Mouse (Mus musculus) embryo, embryonic 11 days (tissue): ENCODE measurements around the gene Xrcc6.

Source experiments
- DNase-seq: peaks from one replicate; pipeline ENCODE4 v3.0.0-alpha.2; 2015

The Xrcc6 gene

GRCm38 (mm10) chr15:82022535-82023088 is 35.0 kb downstream of the Xrcc6 start:
- no peak for DNase-seq

- DNase-seq = no peak
Observed at GRCm38 (mm10) chr15:82023965-82024635, 36.5 kb downstream of the Xrcc6 start.

DNA sequence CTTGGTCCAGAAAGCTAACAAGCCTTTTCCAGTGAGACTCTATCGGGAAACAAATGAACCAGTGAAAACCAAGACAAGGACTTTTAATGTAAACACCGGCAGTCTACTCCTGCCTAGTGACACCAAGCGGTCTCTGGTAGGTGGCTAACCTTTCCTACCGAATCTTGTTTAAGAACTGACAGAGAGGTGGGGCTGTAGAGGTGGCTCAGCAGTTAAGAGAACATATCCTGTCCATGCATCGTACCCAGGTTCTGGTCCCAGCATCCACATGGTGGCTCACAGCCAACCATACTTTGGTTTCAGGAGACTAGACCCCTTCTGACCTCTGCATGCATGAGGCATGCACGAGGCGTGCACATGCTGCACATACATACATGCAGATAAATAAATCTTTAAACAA is 39.6 kb downstream of the Xrcc6 start:
- no peak for DNase-seq

GRCm38 (mm10) chr15:82027726-82028125 is 40.1 kb downstream of the Xrcc6 start:
- DNase-seq = no peak

- no peak for DNase-seq
Observed at GRCm38 (mm10) chr15:82032386-82032785, 44.8 kb downstream of the Xrcc6 start.

DNA sequence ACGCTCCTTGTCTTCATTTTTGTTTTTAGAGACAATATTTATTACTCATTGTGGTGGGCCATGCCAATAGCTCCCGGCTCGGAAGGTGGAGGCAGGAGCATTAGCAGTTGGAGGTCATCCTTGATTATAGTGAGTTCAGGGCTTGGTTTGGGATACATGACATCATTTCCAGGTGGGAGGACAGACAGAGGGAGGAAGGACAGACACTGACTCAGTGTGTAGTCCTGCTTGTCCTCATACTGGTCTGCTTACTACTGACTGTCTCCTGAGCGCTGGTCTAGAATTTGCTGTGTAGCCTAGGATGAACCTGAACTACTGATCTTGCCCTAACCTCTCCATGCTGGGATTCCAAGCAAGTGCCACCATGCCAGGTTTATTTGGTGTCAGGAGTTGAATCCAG is 46.1 kb downstream of the Xrcc6 start, which contains the start of gene Desi1:
Gene Desi1 (minus strand): TSS at position 101 of the 400 bp plus-strand sequence.
- DNase-seq = no peak

DNA sequence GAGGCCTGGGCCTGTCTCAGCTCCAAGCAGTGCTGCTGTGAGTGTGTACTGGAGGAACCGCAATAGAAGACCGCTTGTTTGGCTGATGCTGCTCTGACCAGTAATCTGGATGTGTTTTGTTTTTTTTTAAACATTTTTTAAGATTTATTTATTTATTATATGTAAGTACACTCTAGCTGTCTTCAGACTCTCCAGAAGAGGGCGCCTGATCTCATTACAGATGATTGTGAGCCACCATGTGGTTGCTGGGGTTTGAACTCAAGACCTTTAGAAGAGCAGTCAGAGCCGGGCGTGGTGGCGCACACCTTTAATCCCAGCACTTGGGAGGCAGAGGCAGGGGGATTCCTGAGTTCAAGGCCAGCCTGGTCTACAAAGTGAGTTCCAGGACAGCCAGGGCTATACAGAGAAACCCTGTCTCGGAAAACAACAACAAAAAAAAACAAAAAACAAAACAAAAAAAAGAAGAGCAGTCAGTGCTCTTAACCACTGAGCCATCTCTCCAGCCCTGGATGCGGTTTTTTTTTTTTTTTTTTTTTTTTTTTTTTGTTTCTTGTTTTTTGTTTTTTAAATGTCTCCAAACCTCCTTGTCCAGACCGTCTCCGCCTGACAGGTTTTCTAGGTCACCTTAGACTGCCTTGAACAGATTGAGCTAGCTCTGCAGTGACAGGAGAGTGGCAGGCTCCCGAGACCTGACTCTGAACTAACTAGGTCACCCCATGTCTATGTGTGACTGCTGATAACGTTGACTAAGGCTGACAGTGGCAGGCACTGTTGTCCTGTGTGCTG is 48.5 kb downstream of the Xrcc6 start:
- peak; percentile 56 for DNase-seq

- peak; percentile 67 for DNase-seq
Observed at GRCm38 (mm10) chr15:82040650-82041049, 53.0 kb downstream of the Xrcc6 start.

DNA sequence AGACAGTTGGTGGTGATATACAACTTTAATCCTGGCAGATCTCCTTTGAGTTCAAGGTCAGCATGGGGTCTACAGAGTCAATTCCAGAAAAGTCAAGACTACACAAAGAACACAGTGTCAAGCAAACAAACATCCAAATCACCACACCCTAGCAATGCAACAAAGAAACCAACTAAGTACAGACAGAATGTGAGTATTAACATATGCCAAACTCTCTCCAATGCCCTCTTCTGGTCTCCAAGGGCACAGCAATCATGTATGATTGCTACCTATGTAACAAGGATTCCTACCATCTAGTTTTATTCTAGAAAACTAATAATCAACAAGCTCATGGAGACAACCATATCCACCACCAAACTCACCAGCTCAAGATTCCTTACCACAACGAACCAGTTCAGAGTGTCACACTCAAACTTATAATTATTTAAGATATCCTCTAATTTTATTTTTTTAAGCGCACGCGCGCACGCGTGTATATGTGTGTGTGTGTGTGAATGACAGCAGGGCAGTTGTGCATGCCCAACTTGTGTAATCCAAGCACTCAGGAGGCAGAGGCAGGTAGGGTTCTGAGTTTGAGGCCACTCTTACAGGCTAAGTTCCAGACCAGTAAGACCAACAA is 56.6 kb downstream of the Xrcc6 start:
- DNase-seq = no peak

DNA sequence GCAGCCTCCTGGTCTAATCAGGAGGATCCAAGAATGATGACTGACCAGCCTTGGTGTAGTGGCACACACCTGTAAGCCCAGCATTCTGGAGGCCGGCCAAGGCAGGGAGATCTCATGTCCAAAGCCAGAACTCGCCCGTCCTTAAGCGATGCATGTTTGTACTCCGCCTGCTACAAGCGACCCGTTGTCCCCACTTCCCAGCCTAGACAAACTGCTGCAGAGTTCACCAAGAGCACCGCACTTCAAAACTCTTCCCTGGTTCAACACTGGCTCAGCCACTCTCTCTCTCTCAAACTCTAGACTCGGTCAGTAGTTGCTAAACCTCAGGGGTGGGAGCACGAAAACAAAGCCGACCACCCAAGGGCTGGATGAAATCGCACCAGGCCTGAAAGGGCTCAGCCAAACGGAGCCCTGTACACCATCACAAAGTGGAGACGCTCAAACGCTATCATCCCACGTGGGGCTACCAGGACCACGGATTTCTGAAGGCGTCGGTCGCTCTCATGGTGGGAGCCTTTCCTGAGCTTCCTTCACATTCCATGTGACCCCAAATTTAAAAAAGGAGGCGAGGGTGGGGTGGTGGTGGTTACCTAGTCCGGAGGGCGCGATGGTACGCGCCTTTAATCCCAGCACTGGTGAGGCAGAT is 58.7 kb downstream of the Xrcc6 start:
- DNase-seq = peak; percentile 22

GRCm38 (mm10) chr15:82047080-82047883 is 59.6 kb downstream of the Xrcc6 start, which contains the start of gene Snu13:
Snu13 (minus strand) TSS chr15:82047598.
- peak; percentile 94 for DNase-seq

- no peak for DNase-seq
Observed at GRCm38 (mm10) chr15:82052544-82052943, 64.9 kb downstream of the Xrcc6 start.

DNA sequence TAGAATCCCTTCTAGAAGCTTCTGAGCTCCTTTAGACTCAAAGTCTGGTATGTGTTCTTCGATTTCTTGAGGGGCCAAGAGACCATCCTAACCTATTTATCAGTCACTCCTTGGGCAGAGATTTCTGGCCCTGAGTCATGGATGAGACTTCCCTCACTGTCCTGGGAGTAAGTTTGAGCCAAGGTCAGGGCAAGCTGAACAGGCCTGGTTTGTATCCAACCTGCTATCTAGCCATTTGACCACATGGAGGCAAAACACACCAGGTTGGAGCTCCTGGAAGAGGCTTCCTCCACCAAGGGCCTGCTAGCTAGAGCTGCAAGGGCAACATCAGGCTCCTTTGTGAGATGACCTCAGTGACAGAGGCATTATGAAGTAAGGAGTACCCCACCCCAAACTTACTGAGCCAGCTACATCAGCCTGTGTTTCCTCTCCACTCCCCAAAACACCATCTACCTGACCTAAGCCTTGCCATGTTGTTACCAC is 71.1 kb downstream of the Xrcc6 start, which contains the start of gene 4930407I10Rik:
Gene 4930407I10Rik (plus strand): TSS at position 433 of the 483 bp plus-strand sequence.
- DNase-seq = no peak

GRCm38 (mm10) chr15:82063909-82064308 is 76.3 kb downstream of the Xrcc6 start:
- no peak for DNase-seq

GRCm38 (mm10) chr15:82065511-82065910 is 77.9 kb downstream of the Xrcc6 start:
- DNase-seq = peak; percentile 90

DNA sequence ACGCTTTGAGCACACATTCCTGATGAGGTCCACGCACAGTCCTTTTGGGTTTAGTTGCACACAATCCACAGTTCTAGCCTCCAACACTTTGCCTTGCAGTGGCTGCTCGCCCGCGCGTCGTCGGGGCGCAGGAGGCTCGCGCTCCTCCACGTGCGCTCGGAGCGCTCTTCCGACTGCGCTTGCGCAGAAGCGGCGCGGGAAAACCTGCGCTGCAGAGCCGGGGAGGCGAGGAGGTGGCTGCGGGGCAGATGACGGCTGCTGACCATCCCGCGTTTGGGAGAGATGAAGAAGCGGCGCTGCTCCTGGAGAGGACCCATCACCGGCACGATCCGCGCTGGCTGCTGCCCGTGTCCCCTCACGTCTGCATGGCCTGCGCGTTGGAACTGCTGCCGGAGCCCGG is 82.3 kb downstream of the Xrcc6 start, which contains the start of gene Mei1:
Gene Mei1 (plus strand): TSS at position 99 of the 400 bp plus-strand sequence.
- DNase-seq = peak; percentile 41

DNA sequence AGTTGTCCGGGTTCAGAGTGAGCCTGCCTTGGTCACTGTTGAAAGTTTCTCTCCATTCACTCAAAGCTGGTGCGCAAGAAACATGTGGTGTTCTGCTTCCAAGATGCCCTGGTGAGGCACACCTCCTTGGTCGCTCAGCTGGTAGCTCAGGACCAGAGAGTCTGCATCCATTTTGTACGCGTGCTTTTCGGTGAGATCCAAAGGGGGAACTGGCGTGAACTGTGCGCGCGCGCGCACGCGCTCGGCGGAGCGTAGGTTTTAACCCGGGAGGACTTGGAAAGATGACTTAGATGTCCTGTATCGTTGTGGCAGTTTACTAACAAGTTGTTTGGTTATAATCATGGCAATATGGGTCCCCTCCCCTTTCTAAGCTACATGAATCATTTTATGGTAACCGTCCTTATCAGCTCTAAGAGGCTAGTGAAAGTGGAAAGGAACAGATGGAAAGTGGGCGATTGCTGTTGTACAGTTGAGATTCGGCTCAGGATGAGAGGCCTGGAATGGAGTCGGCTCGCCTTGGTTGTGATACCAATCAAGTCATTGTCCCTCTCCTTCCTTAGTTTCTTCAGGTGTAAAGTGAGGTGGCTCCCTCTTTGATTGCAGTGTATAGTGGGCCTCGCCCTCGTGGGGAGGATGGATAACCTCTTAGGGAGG is 84.3 kb downstream of the Xrcc6 start:
- DNase-seq = no peak

DNA sequence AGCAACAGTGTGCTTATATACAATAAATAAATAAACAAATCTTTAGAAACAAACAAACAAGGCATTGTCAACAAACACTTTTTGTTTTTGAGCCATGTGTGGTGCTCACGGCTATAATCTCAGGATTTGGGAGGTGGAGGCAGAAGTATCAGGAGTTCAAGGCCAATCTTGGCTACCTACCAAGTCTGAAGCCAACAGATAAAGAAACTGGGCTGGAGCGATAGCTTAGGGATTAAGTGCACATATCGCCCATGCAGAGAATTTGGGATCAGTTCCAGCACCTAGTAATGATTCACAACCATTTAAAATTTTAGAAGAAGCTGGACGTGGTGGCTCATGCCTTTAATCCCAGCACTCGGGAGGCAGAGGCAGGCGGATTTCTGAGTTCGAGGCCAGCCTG is 85.9 kb downstream of the Xrcc6 start:
- DNase-seq = no peak

DNA sequence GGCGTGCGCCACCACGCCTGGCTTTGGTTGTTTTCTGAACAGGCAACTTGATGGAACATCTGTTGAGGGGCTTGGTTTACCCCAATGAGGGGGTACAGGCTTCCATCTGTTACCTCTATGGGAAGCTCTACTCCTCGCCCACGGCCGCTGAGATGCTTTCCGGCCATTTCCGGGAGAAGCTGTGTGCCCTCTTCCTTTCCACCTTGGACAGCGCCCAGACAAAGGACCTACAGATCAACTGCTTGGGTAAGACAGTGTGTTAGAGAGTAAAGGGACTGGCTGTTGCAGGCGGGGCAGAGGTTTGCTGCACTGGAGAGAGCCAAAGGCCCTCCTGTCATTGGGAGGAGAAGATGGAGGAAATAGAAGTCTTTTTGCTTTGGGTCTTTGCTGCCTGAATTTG is 92.2 kb downstream of the Xrcc6 start:
- DNase-seq = peak; percentile 47

DNA sequence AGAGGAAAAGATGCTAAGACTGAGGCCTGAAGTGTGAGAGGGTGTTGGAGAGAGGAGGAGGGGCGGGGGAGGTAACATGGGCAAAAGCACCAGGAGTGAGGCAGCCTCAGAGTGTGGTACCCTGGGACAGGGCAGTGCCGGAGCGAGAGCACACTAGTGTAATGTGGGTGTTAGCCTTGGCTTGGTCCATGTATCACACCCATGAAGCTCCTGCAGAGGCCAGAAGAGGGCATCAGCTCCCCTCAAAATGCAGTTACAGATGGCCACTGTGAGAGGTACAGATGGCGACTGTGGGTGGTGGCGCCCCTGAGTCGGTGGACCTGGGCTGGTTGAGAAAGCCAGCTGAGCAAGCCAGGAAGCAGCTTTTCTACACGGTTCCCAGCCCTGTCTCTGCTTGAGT is 93.5 kb downstream of the Xrcc6 start:
- peak; percentile 60 for DNase-seq

DNA sequence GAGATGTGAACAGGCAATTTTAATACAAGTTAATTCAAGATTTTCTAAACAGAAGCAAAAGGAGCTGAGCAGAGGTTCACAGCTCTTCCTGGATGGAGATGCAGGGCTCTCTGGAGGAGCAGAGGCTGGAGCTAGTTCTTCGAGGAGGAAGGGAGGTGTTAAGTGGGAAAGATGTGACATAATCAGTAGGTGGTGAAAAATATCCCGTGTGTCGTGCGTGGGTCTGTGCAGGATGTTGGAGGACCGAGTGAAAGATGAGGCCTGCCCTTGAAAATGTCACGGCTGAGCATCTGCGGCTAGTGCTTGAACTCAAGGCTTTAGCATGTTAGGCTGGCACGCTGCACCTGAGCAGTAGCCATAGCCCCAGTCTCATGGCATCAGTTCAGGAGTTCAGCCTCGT is 98.0 kb downstream of the Xrcc6 start:
- no peak for DNase-seq
